Mouse (Mus musculus): ENCODE data around the gene Gucy2d.

DNA sequence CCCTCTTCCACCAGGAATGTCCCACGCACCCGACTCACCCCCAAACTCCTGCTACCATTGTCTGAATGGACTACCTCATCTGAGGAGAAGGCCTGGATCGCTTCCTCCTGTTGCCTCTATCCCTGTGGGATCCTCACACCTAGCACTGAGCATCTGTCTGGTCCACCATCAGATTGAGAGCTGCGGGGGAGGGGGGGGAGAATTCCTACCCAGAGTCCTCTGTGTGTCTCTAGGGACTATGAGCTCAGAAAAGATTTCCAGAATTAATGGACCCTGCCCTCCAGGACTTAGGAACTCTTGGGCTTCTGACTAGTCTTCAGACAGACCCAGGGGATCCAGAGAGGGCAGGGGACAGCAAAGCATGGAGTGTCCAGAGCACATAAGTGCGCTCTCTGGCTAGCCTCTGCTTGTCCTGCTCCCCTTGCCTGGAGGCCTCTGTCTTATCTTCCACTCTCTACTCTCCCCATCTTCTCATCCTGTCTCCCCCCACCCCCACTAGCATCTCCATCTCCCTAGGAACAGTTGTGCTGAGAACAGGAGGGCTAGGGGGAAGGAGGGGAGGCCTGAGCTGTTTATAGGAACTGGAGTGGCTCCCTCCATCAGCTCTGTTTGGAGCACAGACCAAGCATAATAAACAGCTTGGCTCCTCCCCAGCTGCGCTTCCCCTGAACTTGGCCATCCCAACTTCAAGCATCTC, 63.9 kb downstream of the Gucy2d start:
- no peak for TF ChIP-seq CTCF (IDR thresholded peaks at IDR 0.05; ENCODE audit: extremely low read depth, insufficient read depth, low read length)
- no peak for TF ChIP-seq POLR2A (IDR thresholded peaks at IDR 0.05; ENCODE audit: extremely low read depth, insufficient read depth, low read length)

Measured in cortical plate, adult 2 months (tissue).